Mouse (Mus musculus) heart, postnatal 0 days (tissue): Measurements from ENCODE around the gene Rxra.

Experiments
- CTCF ChIP-seq: IDR thresholded peaks from 2 replicates; pipeline ENCODE4 v1.5.1; 2016; ENCODE audit warnings: antibody characterized with exemption, control low read depth, low read depth
- EP300 ChIP-seq: IDR thresholded peaks from 2 replicates; pipeline ENCODE4 v1.6.1; 2016; ENCODE audit warnings: antibody characterized with exemption, low read depth

- TF ChIP-seq CTCF (no peak), EP300 (no peak)
Observed at GRCm38 (mm10) chr2:27639631-27640334, 36.5 kb upstream of the Rxra start.
